Mouse (Mus musculus): ENCODE data around the gene Nrn1l. TPM values are rescaled to one million over a fixed set of nuclear protein-coding genes. Genes with fewer than 3 reads are reported as not detected.
A peak's percentile ranks its signal among the peaks of the same experiment; 100 is the strongest.

Gene Nrn1l
- total and polyA plus RNA-seq, 2 experiments from 2014 or later: 1.9 to 3.3 TPM

- DNase-seq (ENCODE audit: low spot score) (peak; percentile 99), ATAC-seq (peak; percentile 97)
- Histone ChIP-seq H3K4me2 (ENCODE audit: low read depth, low read length) (peak within 1 kb of the TSS; percentile 87), H3K36me3 (ENCODE audit: insufficient read depth, low read length) (no peaks in the 10 kb centered on the region), H3K9me3 (ENCODE audit: low read length) (no peaks in the 10 kb centered on the region), H3K9ac (replicated peaks; ENCODE audit: low read length) (peak within 1 kb of the TSS; percentile 98), H3K27ac (peak within 1 kb of the TSS; percentile 92), H3K4me3 (ENCODE audit: low read length) (peak within 1 kb of the TSS; percentile 95), H3K4me1 (ENCODE audit: insufficient read depth, low read length) (peaks cover 26% of the 10 kb centered on the region), H3K27me3 (ENCODE audit: insufficient read depth, low read length) (no peaks in the 10 kb centered on the region)
- under 1% methylated on average over 59 of the region's 59 CpGs for WGBS
- no peak for TF ChIP-seq CTCF (IDR thresholded peaks at IDR 0.05; ENCODE audit: low read depth)
Measured at GRCm38 (mm10) chr8:105860143-105860981, 33.0 kb upstream of the Nrn1l start, which contains the start of gene Nutf2. Nutf2 (plus strand) TSS chr8:105860580.

DNA sequence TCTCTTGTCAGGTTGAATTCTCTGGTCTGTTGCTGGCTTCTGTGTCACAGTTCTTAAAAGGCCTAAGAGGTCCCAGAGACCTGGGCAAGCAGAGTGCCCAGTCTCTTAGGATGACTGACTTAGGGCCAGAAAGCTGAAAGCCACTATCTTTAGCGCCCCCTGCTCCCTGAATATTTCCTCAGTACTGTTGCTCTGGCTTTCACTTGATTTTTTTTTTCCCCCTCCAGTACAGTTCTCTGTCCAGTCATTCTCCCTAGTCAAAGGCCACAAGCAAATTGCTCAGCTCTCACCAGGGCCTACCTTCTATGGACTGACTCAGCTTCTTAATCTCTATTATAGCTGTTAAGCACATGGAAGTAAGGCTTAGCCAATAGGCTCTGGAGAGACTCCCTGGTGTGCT is 31.4 kb upstream of the Nrn1l start:
- Histone ChIP-seq H3K36me3 (ENCODE audit: insufficient read depth, low read length) (peaks cover 12% of the 10 kb centered on the region; the same call in 1 of the 2 replicates), H3K4me3 (ENCODE audit: low read length) (peak overlapping the region; percentile 95), H3K4me2 (ENCODE audit: low read depth, low read length) (peak overlapping the region; percentile 87), H3K27me3 (ENCODE audit: insufficient read depth, low read length) (no peaks in the 10 kb centered on the region), H3K9me3 (ENCODE audit: low read length) (no peaks in the 10 kb centered on the region), H3K4me1 (ENCODE audit: insufficient read depth, low read length) (peaks cover 13% of the 10 kb centered on the region), H3K9ac (replicated peaks; ENCODE audit: low read length) (peak overlapping the region; percentile 98; the same call in 1 of the 2 replicates), H3K27ac (no peak overlapping the region)
- DNase-seq (ENCODE audit: low spot score) (peak; percentile 46), ATAC-seq (no peak)
- peak; percentile 54 for TF ChIP-seq CTCF (IDR thresholded peaks at IDR 0.05; ENCODE audit: low read depth)
- WGBS: 7% methylated on average over 1 of the region's 1 CpGs

GRCm38 (mm10) chr8:105866364-105867029 is 26.9 kb upstream of the Nrn1l start:
- H3K4me2 ChIP-seq (ENCODE audit: low read depth, low read length): no peak overlapping the region
- WGBS: 81% methylated on average over 6 of the region's 6 CpGs
- peaks cover 35% of the 10 kb centered on the region; the same call in 1 of the 2 replicates for H3K36me3 ChIP-seq (ENCODE audit: insufficient read depth, low read length)
- no peaks in the 10 kb centered on the region for H3K27me3 ChIP-seq (ENCODE audit: insufficient read depth, low read length)
- peak; percentile 57 for TF ChIP-seq CTCF (IDR thresholded peaks at IDR 0.05; ENCODE audit: low read depth)
- H3K27ac ChIP-seq: no peak overlapping the region
- H3K9ac ChIP-seq (replicated peaks; ENCODE audit: low read length): no peak overlapping the region
- DNase-seq (ENCODE audit: low spot score) (peak; percentile 18), ATAC-seq (no peak)
- no peak overlapping the region for H3K4me3 ChIP-seq (ENCODE audit: low read length)
- H3K4me1 ChIP-seq (ENCODE audit: insufficient read depth, low read length): peaks cover 11% of the 10 kb centered on the region
- H3K9me3 ChIP-seq (ENCODE audit: low read length): no peaks in the 10 kb centered on the region

DNA sequence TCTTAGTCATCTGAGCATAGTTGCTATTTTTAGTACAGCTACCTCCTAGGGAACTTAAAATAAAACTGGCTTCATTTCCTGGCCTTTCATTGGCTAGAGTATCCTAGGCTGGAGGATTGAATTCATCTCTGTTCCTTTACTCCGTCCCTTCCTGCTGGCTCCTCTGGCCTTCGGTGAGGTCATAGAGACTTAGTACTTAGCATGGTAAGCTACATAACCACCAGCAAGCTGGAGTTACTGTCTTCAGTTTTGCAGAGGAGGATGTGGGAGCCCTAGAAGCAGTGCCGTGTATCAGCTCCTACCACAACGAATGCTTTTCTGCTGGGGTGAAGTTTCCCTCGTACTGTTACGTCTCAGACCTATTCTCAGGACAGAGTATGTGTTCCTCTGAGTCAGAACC is 19.1 kb upstream of the Nrn1l start:
- DNase-seq (ENCODE audit: low spot score) (no peak), ATAC-seq (no peak)
- TF ChIP-seq CTCF (IDR thresholded peaks at IDR 0.05; ENCODE audit: low read depth): no peak
- no peaks in the 10 kb centered on the region for H3K27me3 ChIP-seq (ENCODE audit: insufficient read depth, low read length)
- H3K36me3 ChIP-seq (ENCODE audit: insufficient read depth, low read length): peaks cover 47% of the 10 kb centered on the region
- no peak overlapping the region for H3K4me3 ChIP-seq (ENCODE audit: low read length)
- H3K9ac ChIP-seq (replicated peaks; ENCODE audit: low read length): no peak overlapping the region
- WGBS: 82% methylated on average over 6 of the region's 6 CpGs
- H3K9me3 ChIP-seq (ENCODE audit: low read length): no peaks in the 10 kb centered on the region
- peak overlapping the region; percentile 22; the same call in 1 of the 2 replicates for H3K27ac ChIP-seq
- H3K4me1 ChIP-seq (ENCODE audit: insufficient read depth, low read length): no peaks in the 10 kb centered on the region
- H3K4me2 ChIP-seq (ENCODE audit: low read depth, low read length): no peak overlapping the region

GRCm38 (mm10) chr8:105880754-105881520 is 12.4 kb upstream of the Nrn1l start, which contains the start of gene Edc4:
Edc4 (plus strand) TSS chr8:105880881.
- under 1% methylated on average over 45 of the region's 45 CpGs for WGBS
- ATAC-seq: peak; percentile 88

GRCm38 (mm10) chr8:105889756-105890465 is 3.5 kb upstream of the Nrn1l start:
- Histone ChIP-seq H3K27ac (no peak overlapping the region), H3K4me3 (ENCODE audit: low read length) (no peak overlapping the region), H3K4me2 (ENCODE audit: low read depth, low read length) (no peak overlapping the region), H3K9ac (replicated peaks; ENCODE audit: low read length) (no peak overlapping the region), H3K9me3 (ENCODE audit: low read length) (no peaks in the 10 kb centered on the region), H3K27me3 (ENCODE audit: insufficient read depth, low read length) (no peaks in the 10 kb centered on the region), H3K4me1 (ENCODE audit: insufficient read depth, low read length) (no peaks in the 10 kb centered on the region), H3K36me3 (ENCODE audit: insufficient read depth, low read length) (peaks cover 70% of the 10 kb centered on the region)
- 85% methylated on average over 12 of the region's 12 CpGs for WGBS
- no peak for ATAC-seq
- no peak for TF ChIP-seq CTCF (IDR thresholded peaks at IDR 0.05; ENCODE audit: low read depth)
- DNase-seq (ENCODE audit: low spot score): no peak

More at GRCm38 (mm10) chr8:105880754-105881520, 12.4 kb upstream of the Nrn1l start, which contains the start of gene Edc4:
- Histone ChIP-seq H3K4me2 (ENCODE audit: low read depth, low read length) (peak within 1 kb of the TSS; percentile 69), H3K27me3 (ENCODE audit: insufficient read depth, low read length) (no peaks in the 10 kb centered on the region), H3K27ac (peak within 1 kb of the TSS; percentile 78), H3K4me3 (ENCODE audit: low read length) (peak within 1 kb of the TSS; percentile 95), H3K4me1 (ENCODE audit: insufficient read depth, low read length) (peaks cover 11% of the 10 kb centered on the region), H3K36me3 (ENCODE audit: insufficient read depth, low read length) (peaks cover 51% of the 10 kb centered on the region), H3K9me3 (ENCODE audit: low read length) (no peaks in the 10 kb centered on the region), H3K9ac (replicated peaks; ENCODE audit: low read length) (peak within 1 kb of the TSS; percentile 87)
- no peak for TF ChIP-seq CTCF (IDR thresholded peaks at IDR 0.05; ENCODE audit: low read depth)
- DNase-seq (ENCODE audit: low spot score): peak; percentile 89

All from hindbrain, postnatal 0 days (tissue).